Mouse (Mus musculus) stomach, postnatal 0 days (tissue): Measurements from ENCODE around the gene Rap2a.

Experiments used
- CTCF ChIP-seq: IDR thresholded peaks from 2 replicates; pipeline ENCODE4 v1.5.1; 2016; ENCODE audit warnings: antibody characterized with exemption, low read depth, mild to moderate bottlenecking, moderate library complexity
- EP300 ChIP-seq: optimal IDR thresholded peaks from 2 replicates; pipeline ENCODE3; 2016; ENCODE audit warnings: antibody characterized with exemption

- TF ChIP-seq CTCF (no peak), EP300 (no peak)
Observed at GRCm38 (mm10) chr14:120520843-120521242, 42.6 kb downstream of the Rap2a start.
